Mouse (Mus musculus) regulatory T cell (primary cell): ENCODE measurements around the gene Ebna1bp2.

Experiments
- in situ Hi-C: fragments of 300-600 bp; cut with MboI, MseI; formaldehyde crosslinking; loops from one replicate; pipeline ENCODE4 v1.15.1; 2025; ENCODE audit warnings: high pct_unique_total_duplicates

Ebna1bp2 gene

DNA sequence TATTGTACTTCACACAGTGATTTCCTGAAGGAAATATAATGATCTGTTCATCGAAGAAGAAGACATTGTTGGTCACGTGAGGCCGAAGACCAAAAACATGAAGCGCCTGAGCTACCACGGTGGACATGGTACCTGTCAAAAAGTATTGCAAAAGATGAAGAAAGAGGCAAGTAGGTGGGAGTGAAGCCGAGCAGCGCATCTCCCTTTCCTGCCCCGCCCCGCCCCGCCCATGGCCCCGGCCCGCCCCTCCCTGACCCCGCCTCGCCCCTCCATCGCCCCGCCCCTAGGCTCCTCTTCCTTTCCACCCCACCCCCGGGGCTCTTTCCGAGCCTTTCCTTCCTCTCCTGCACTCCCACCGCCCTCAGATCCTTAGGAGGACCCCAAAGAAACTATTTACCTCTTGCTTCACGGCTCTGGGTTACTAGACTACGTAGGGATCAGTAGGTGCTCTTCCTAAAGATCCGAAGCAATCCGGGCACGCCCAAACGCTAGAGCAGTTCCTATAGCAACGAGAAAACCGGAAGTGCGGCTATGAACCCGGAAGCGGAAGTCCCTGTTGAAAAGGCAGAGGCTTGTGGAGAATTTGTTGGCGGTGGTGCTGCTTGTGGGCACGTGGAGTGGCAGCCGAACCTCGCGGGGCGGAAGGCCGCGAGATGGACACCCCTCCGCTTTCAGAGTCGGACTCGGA lies at the start of gene Ebna1bp2, which contains the start of gene Cfap57:
Gene Ebna1bp2, plus strand, starts transcription at position 521 of the 688 bp plus-strand sequence.
Gene Cfap57, minus strand, starts transcription at position 499 of the 688 bp plus-strand sequence.
- in situ Hi-C loops: no loop called here

GRCm38 (mm10) chr4:118571441-118571840 lies 49.2 kb upstream of the Ebna1bp2 start:
- in situ Hi-C loops: loop anchor here (10.0 kb wide), 1 partner anchor 347 kb away; no protein-coding TSS in a partner anchor

DNA sequence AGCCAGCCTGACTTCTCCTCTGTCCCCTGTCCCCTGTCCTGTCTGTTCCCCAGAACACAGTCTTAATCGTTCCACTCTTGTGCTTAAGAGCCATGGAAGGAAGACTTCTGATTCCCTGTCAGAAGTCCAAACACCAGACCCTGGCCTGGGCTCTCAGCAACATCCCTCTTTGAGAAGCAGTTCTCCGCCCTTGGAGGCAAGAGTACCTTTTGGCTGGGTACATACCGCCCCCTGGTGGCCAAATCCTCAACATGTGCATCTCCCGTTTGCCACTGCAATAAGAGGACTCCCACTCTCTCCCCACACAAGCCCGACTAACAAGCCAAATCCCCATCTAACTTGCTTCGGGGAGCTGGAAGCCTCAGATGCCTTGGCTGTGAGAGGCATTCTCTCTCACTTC lies 44.5 kb upstream of the Ebna1bp2 start:
- in situ Hi-C loops: loop anchor here (10.0 kb wide), 1 partner anchor 351 kb away; no protein-coding TSS in a partner anchor

DNA sequence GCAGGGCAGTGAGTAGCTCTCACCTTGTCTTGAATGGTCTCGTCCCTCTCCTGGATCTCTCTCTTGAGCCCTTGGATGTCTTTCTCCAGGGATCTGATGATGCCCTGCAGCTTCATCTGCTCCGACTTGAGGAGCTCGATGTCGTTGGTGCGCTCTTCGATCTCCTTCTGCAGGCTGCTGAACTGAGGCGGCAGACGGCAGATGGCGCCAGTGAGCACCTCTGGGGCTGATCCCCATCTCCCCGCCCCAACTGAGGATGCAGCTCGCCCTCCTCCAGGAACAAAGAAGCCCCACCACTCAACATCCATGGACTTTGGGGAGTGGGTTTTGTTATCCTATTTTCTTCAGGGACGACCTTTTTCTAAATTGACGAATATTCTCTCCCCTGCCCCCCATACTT lies 41.3 kb upstream of the Ebna1bp2 start:
- in situ Hi-C loops: loop anchor here (10.0 kb wide), 1 partner anchor 355 kb away; no protein-coding TSS in a partner anchor

DNA sequence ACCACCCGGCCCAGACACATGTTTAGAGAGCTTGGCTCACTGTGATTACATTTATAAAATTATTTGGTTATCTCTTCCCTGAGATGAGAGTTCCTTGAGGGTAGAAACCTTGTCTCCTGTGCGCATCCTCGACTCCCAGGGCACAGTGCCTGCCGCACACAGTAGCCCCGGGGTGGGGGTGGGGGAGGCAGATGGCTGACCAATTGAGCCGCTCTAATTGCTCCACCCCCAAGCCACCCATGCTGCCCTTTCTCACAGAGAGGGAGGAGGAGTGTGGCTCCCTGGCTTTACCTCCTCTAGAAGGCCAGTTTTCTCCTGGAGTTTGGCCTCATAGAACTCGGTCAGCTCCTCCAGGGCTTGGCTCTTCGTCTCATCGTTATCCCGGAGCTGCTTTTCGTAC lies 39.1 kb upstream of the Ebna1bp2 start:
- in situ Hi-C loops: no loop called here

DNA sequence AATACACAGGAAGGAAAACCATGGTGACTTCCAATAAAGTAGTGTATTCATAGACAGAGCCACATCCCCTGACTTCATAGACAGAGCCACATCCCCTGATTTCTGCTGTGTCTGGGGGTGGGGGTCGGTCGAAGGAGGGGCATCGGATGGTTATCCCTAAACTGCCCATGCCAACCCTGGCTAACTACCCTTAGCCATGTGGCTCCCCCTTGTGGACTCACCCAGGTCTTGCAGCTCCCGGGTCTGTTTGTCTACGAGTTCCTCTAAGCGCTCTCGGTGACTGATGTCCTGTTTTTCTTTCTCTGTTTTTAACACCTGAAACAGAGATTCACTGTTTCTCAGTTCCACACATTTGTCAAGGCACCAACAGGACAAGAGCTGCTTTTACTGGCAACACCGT lies 38.0 kb upstream of the Ebna1bp2 start:
- in situ Hi-C loops: no loop called here

GRCm38 (mm10) chr4:118589053-118589732 lies 31.4 kb upstream of the Ebna1bp2 start:
- in situ Hi-C loops: no loop called here

- in situ Hi-C loops: no loop called here
Measured at GRCm38 (mm10) chr4:118589733-118590130, 30.9 kb upstream of the Ebna1bp2 start.

GRCm38 (mm10) chr4:118604065-118604464 lies 16.5 kb upstream of the Ebna1bp2 start:
- in situ Hi-C loops: no loop called here

DNA sequence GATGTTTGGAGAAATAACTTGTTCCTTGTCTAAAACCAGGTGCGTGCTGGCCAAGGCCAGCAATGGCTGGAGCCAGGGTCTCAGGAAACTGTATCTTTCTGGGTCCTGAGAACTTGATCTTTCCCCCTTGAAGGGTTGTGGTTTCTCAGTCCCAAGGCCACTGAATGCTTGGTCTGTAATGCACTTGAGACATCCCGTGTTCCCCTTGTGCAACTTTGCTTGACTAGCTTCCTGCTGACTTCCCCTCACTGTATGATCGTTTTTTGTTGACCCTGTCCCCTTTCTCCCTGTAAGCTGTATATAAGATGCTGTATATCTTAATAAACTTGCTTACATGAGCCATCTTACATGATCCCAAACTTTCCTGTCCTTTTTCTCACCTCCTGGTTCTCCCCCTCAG lies 10.8 kb upstream of the Ebna1bp2 start:
- in situ Hi-C loops: loop anchor here (10.0 kb wide), 1 partner anchor 505 kb away; no protein-coding TSS in a partner anchor

DNA sequence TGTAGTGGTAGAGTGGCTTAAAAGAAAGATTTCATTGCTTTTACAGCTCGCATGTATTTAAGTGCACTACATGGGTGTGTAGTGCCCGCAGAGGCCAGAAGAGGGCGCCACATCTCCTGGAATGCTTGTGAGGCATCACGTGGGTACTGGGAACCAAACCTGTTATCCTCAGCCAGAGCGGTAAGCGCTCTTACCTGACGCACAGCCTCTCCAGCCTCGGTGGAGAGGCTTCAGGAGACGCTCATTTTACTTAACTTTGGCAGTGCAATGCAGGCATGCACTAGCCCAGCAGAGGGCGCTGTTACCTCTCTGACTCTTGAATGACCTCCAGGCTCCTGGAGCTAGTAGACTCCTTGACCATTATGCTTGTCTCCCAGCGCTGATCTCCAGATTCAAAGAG lies 8.0 kb upstream of the Ebna1bp2 start:
- in situ Hi-C loops: loop anchor here (10.0 kb wide), 1 partner anchor 502 kb away; no protein-coding TSS in a partner anchor

DNA sequence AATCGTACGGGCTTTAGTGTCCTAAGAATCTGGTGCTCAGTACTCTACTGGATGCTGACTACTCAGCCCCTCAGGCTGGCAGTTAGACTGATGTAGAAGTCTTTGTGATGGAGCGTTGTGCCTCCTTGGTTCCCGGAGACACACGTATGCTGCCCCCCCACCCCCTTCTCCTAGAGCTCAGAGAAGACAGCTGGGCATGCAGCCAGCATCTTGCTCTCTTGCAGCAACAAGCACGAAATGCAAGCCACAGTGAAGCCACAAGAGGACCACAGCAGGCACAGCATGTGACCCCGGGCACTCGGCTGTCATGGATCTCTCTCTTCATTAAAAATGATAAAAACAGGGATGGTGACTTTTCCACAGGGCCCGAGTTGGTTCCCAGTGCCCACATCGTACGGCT lies 5.2 kb upstream of the Ebna1bp2 start:
- in situ Hi-C loops: loop anchor here (10.0 kb wide), 1 partner anchor 499 kb away; no protein-coding TSS in a partner anchor

DNA sequence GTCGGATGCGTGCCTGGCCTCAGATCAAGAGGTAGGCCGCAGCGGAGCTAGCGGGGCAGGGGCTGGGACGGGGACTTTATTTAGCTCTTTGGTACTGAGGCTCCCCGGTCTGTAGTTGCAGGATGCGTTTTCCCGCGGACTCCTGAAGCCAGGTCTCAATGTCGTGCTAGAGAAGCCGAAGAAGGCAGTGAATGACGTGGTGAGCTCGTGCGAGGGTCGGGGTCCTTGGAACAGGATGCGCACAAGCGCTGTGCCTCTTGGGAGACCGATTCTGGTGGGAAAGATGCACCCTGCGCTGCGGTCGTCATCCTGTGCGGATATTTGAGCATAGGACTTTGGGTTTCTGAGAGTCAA lies 345 bp downstream of the Ebna1bp2 start:
- in situ Hi-C loops: no loop called here

- in situ Hi-C loops: no loop called here
Measured at GRCm38 (mm10) chr4:118621781-118622180, 1.2 kb downstream of the Ebna1bp2 start.

DNA sequence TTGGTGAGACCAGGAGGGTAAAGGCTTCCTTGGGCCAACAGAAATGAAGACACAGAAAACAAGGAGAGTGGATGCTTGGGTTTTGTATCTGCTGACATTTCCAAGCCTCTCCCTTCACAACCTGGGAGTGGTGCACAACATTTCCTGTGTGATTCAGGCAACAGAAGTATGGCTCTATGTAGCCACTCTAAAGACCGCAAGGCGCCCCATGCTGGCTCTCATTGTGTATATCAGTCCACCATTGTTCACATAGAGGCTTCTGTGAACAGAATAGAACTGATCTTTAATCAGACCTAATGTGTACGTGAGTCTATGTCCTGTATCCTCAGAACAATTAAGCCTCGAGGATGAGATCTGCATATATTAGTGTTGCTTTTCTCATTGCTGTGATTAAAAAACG lies 9.7 kb downstream of the Ebna1bp2 start:
- in situ Hi-C loops: no loop called here

GRCm38 (mm10) chr4:118642346-118643190 lies 22.0 kb downstream of the Ebna1bp2 start:
- in situ Hi-C loops: loop anchor here (5.0 kb wide), 1 partner anchor 525 kb away; no protein-coding TSS in a partner anchor

DNA sequence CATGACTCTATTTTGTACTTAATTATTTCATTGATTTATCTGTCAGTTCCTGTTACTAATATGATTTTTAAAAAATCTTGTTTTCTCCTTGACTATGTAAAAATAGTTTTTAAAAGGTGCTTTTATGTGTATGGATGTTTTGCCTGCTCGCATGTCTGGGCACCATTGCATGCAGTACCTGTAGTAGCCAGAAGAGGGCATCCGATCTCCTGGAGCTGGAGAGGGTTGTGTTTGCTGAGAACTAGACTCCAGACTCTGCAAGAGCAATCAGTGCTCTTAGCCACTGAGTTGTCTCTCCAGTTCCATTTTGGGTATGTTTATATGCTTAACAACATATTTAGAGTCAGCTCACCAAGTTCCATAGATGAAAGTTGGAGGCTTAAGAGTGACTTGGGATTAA lies 24.6 kb downstream of the Ebna1bp2 start:
- in situ Hi-C loops: no loop called here

DNA sequence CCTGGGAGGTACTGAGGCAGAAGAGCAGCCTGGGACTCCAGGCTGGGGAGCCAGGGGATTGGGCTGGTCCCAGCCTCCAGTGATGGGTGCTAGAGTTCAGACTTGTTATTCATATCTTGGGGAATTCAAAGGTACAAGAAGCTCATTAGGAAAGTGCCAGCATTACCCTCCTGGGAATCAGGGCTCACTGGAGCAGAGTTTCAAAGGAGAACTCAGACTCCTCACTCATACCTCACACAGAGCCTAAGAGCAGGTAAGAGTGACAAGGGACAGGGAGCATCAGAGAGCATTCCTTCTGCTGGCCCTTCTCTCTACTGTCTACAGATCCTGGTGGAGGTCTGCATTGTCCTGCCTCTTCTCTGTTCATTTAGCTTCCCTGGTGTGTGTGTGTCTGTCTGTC lies 38.1 kb downstream of the Ebna1bp2 start, which contains the start of gene Olfr62:
Gene Olfr62, plus strand, starts transcription at position 301 of the 400 bp plus-strand sequence.
- in situ Hi-C loops: no loop called here
